Mouse (Mus musculus) Patski (cell line): ENCODE results near the gene Lrp6. TPM values are rescaled to one million over a fixed set of nuclear protein-coding genes. Genes with fewer than 3 reads are reported as not detected.

ENCODE experiments used
- ATAC-seq: fragments of 100-300 bp; one replicate; pipeline ENCODE4 v1.8.0; 2021
- CTCF ChIA-PET: fragments of 350-600 bp; sonication (Branson Sonifier 250); formaldehyde crosslinking; loops from one replicate; lab custom pipeline; 2022; ENCODE audit warnings: inconsistent platforms; lab: Charles Lee
- POLR2A ChIA-PET: fragments of 350-600 bp; sonication (Branson Sonifier 250); formaldehyde crosslinking; loops from one replicate; lab custom pipeline; 2022; ENCODE audit warnings: antibody characterized with exemption, inconsistent platforms; lab: Charles Lee
- DNase-seq: peaks from one replicate; pipeline ENCODE4 v3.0.0-alpha.2; 2011; ENCODE audit warnings: low read depth, low spot score
- H3K27me3 ChIP-seq: fragments of 371-371 bp; one replicate; pipeline ENCODE4 v1.5.1; 2021
- CTCF ChIP-seq: fragments of 100-300 bp; IDR thresholded peaks from one replicate; pipeline ENCODE4 v1.5.1; 2021
- in situ Hi-C: fragments of 300-500 bp; cut with MboI; formaldehyde crosslinking; loops from 3 replicates; pipeline ENCODE4 v1.11.1; 2018; ENCODE audit warnings: low pct_unique_long_range_greater_than_20kb, mixed read lengths
- polyA plus RNA-seq: library from polyadenylated mRNA; unstranded; gene quantifications from one replicate; pipeline ENCODE4 v1.2.3, GENCODE M21; 2021

Gene Lrp6
- polyA plus RNA-seq, 1 experiment from 2014 or later, result 36.2 TPM

- DNase-seq, result no peak
- POLR2A ChIA-PET, result no interaction called here
- in situ Hi-C loops, result loop anchor here (5.0 kb wide), 1 partner anchor 176 kb away; no protein-coding TSS in a partner anchor
- ATAC-seq, result no peak
- CTCF ChIA-PET, result no interaction called here
- H3K27me3 ChIP-seq, result no peaks in the 10 kb centered on the region
- no peak for TF ChIP-seq CTCF
These were observed 135.2 kb downstream of the Lrp6 start for GRCm38 (mm10) chr6:134431583-134431982.

- no peaks in the 10 kb centered on the region for H3K27me3 ChIP-seq
- ChIA-PET CTCF (interaction anchor here (0.8 to 1.2 kb wide), 2 partner anchors 177 to 185 kb away, joined by 3 to 4 read pairs; no protein-coding TSS in a partner anchor), POLR2A (interaction anchor here (0.6 kb wide), 1 partner anchor 17 kb away, joined by 3 read pairs; no protein-coding TSS in a partner anchor)
- DNase-seq, result no peak
- TF ChIP-seq CTCF, result no peak
- ATAC-seq, result no peak
- in situ Hi-C loops, result loop anchor here (5.0 kb wide), 1 partner anchor 177 kb away; no protein-coding TSS in a partner anchor
These were observed 136.5 kb downstream of the Lrp6 start for GRCm38 (mm10) chr6:134430161-134430799.

GRCm38 (mm10) chr6:134428455-134428854, 138.3 kb downstream of the Lrp6 start:
- TF ChIP-seq CTCF, result no peak
- H3K27me3 ChIP-seq, result no peaks in the 10 kb centered on the region
- in situ Hi-C loops, result no loop called here
- DNase-seq, result no peak
- no peak for ATAC-seq
- ChIA-PET CTCF (interaction anchor here (0.9 to 4.3 kb wide), 4 partner anchors 9 to 184 kb away, joined by 3 to 27 read pairs (median 3); no protein-coding TSS in a partner anchor), POLR2A (interaction anchor here (0.6 to 0.7 kb wide), 2 partner anchors 55 to 187 kb away, joined by 3 read pairs; no protein-coding TSS in a partner anchor)

- CTCF ChIA-PET, result interaction anchor here (0.8 to 4.3 kb wide), 6 partner anchors 24 to 193 kb away, joined by 3 to 27 read pairs (median 4); no protein-coding TSS in a partner anchor
These were observed 139.6 kb downstream of the Lrp6 start for GRCm38 (mm10) chr6:134427165-134427564.

GRCm38 (mm10) chr6:134425216-134425717, 141.5 kb downstream of the Lrp6 start:
- CTCF ChIA-PET, result interaction anchor here (0.7 to 4.3 kb wide), 3 partner anchors 9 to 182 kb away, joined by 3 to 27 read pairs (median 3); no protein-coding TSS in a partner anchor
- DNase-seq (no peak), ATAC-seq (peak; percentile 55)
- POLR2A ChIA-PET, result no interaction called here
- TF ChIP-seq CTCF, result peak; percentile 69
- in situ Hi-C loops, result no loop called here
- H3K27me3 ChIP-seq, result no peaks in the 10 kb centered on the region

More at GRCm38 (mm10) chr6:134427165-134427564, 139.6 kb downstream of the Lrp6 start:
- POLR2A ChIA-PET, result no interaction called here
- no peaks in the 10 kb centered on the region for H3K27me3 ChIP-seq
- DNase-seq (no peak), ATAC-seq (no peak)
- in situ Hi-C loops, result no loop called here
- peak; percentile 51 for TF ChIP-seq CTCF

GRCm38 (mm10) chr6:134421921-134422320, 144.8 kb downstream of the Lrp6 start:
- no peak for TF ChIP-seq CTCF
- in situ Hi-C loops, result no loop called here
- CTCF ChIA-PET, result interaction anchor here (0.7 kb wide), 1 partner anchor 185 kb away, joined by 3 read pairs; no protein-coding TSS in a partner anchor
- DNase-seq (no peak), ATAC-seq (no peak)
- POLR2A ChIA-PET, result no interaction called here
- H3K27me3 ChIP-seq, result no peaks in the 10 kb centered on the region

GRCm38 (mm10) chr6:134420375-134420774, 146.4 kb downstream of the Lrp6 start:
- in situ Hi-C loops, result no loop called here

GRCm38 (mm10) chr6:134417886-134418285, 148.9 kb downstream of the Lrp6 start:
- CTCF ChIA-PET, result interaction anchor here (1.3 kb wide), 1 partner anchor 190 kb away, joined by 4 read pairs; no protein-coding TSS in a partner anchor
- H3K27me3 ChIP-seq, result no peaks in the 10 kb centered on the region
- POLR2A ChIA-PET, result no interaction called here
- in situ Hi-C loops, result no loop called here
- DNase-seq, result no peak
- ATAC-seq, result no peak
- no peak for TF ChIP-seq CTCF

More at GRCm38 (mm10) chr6:134420375-134420774, 146.4 kb downstream of the Lrp6 start:
- ATAC-seq (no peak), DNase-seq (no peak)
- TF ChIP-seq CTCF, result no peak
- POLR2A ChIA-PET, result no interaction called here
- H3K27me3 ChIP-seq, result no peaks in the 10 kb centered on the region
- CTCF ChIA-PET, result interaction anchor here (0.7 to 1.4 kb wide), 4 partner anchors 8 to 195 kb away, joined by 3 to 5 read pairs (median 3); no protein-coding TSS in a partner anchor

- ATAC-seq (no peak), DNase-seq (no peak)
- no peak for TF ChIP-seq CTCF
- no peaks in the 10 kb centered on the region for H3K27me3 ChIP-seq
- ChIA-PET CTCF (interaction anchor here (1.0 kb wide), 1 partner anchor 10 kb away, joined by 4 read pairs; no protein-coding TSS in a partner anchor), POLR2A (interaction anchor here (0.6 kb wide), 1 partner anchor 12 kb away, joined by 3 read pairs; no protein-coding TSS in a partner anchor)
- in situ Hi-C loops, result no loop called here
These were observed 150.1 kb downstream of the Lrp6 start for GRCm38 (mm10) chr6:134416556-134417105.

- no peak for TF ChIP-seq CTCF
- ChIA-PET CTCF (interaction anchor here (1.7 kb wide), 1 partner anchor 11 kb away, joined by 3 read pairs; no protein-coding TSS in a partner anchor), POLR2A (no interaction called here)
- DNase-seq (no peak), ATAC-seq (no peak)
- no peaks in the 10 kb centered on the region for H3K27me3 ChIP-seq
- in situ Hi-C loops, result no loop called here
These were observed 152.3 kb downstream of the Lrp6 start for GRCm38 (mm10) chr6:134414532-134414883.
